Mouse (Mus musculus): Measurements from ENCODE around the gene Coa4.
A peak's percentile ranks its signal among the peaks of the same experiment; 100 is the strongest.

Gene Coa4

GRCm38 (mm10) chr7:100536804-100537518, at the start of gene Coa4:
Gene Coa4 (plus strand): TSS chr7:100537071.
- peak; percentile 86 to 88 for DNase-seq (ENCODE audit: low spot score in 2 of 2)

GRCm38 (mm10) chr7:100487301-100487700, 49.6 kb upstream of the Coa4 start:
- DNase-seq (ENCODE audit: low spot score in 2 of 2), result no peak

- no peak for DNase-seq (ENCODE audit: low spot score in 2 of 2)
Measured at GRCm38 (mm10) chr7:100488474-100489048, 48.3 kb upstream of the Coa4 start.

- DNase-seq (ENCODE audit: low spot score in 2 of 2), result no peak
Measured at GRCm38 (mm10) chr7:100492391-100493116, 44.3 kb upstream of the Coa4 start.

- peak; percentile 48 to 59 for DNase-seq (ENCODE audit: low spot score in 2 of 2)
Measured at GRCm38 (mm10) chr7:100493117-100493483, 43.8 kb upstream of the Coa4 start, which contains the start of gene Ucp2. Gene Ucp2 (plus strand): TSS chr7:100493337.

- no peak for DNase-seq (ENCODE audit: low spot score in 2 of 2)
Measured at GRCm38 (mm10) chr7:100493484-100494414, 43.1 kb upstream of the Coa4 start.

- DNase-seq (ENCODE audit: low spot score in 2 of 2), result no peak
Measured at GRCm38 (mm10) chr7:100494415-100494831, 42.4 kb upstream of the Coa4 start.

- DNase-seq (ENCODE audit: low spot score in 2 of 2), result no peak
Measured at GRCm38 (mm10) chr7:100495042-100495441, 41.8 kb upstream of the Coa4 start.

- peak; percentile 67 to 69 for DNase-seq (ENCODE audit: low spot score in 2 of 2)
Measured at GRCm38 (mm10) chr7:100495581-100496251, 41.2 kb upstream of the Coa4 start.

- DNase-seq (ENCODE audit: low spot score in 2 of 2), result no peak
Measured at GRCm38 (mm10) chr7:100496371-100496770, 40.5 kb upstream of the Coa4 start.

GRCm38 (mm10) chr7:100496791-100497190, 40.1 kb upstream of the Coa4 start:
- DNase-seq (ENCODE audit: low spot score in 2 of 2), result no peak

GRCm38 (mm10) chr7:100497402-100497801, 39.5 kb upstream of the Coa4 start:
- no peak for DNase-seq (ENCODE audit: low spot score in 2 of 2)

GRCm38 (mm10) chr7:100497982-100498381, 38.9 kb upstream of the Coa4 start:
- DNase-seq (ENCODE audit: low spot score in 2 of 2), result no peak

GRCm38 (mm10) chr7:100499465-100499864, 37.4 kb upstream of the Coa4 start:
- no peak for DNase-seq (ENCODE audit: low spot score in 2 of 2)

GRCm38 (mm10) chr7:100500276-100500977, 36.4 kb upstream of the Coa4 start:
- no peak for DNase-seq (ENCODE audit: low spot score in 2 of 2)

- no peak for DNase-seq (ENCODE audit: low spot score in 2 of 2)
Measured at GRCm38 (mm10) chr7:100501027-100501843, 35.6 kb upstream of the Coa4 start.

- DNase-seq (ENCODE audit: low spot score in 2 of 2), result no peak
Measured at GRCm38 (mm10) chr7:100501844-100502373, 35.0 kb upstream of the Coa4 start.

GRCm38 (mm10) chr7:100502374-100502922, 34.4 kb upstream of the Coa4 start:
- DNase-seq (ENCODE audit: low spot score in 2 of 2), result no peak

GRCm38 (mm10) chr7:100503076-100503475, 33.8 kb upstream of the Coa4 start:
- DNase-seq (ENCODE audit: low spot score in 2 of 2), result no peak

Data from right cerebral cortex, adult 2 months (tissue).